Mouse (Mus musculus) MEL (cell line): ENCODE measurements at regions not wholly inside any gene's neighbourhood (a gene's known extent, or its start where the extent isn't known, plus 50 kb on each side); places are given as distances from the start of the nearest gene placed in this dataset.

Source experiments
- DNase-seq: peaks from one replicate; pipeline ENCODE4 v3.0.0; 2011; ENCODE audit warnings: low read depth, low spot score
- H3K27ac ChIP-seq: 2 replicates; pipeline ENCODE4 v1.5.1; 2012; ENCODE audit warnings: low read depth, mild to moderate bottlenecking, control low read depth, low read length, moderate library complexity; ENCODE audit not compliant: control insufficient read depth
- H3K27me3 ChIP-seq, 2 experiments: fragments of 150-350 bp in 1 of 2; sonication (generic) in 1 of 2; 2 replicates each; pipeline ENCODE4 v1.6.1; 2012; ENCODE audit warnings: low read length in 2 of 2, mild to moderate bottlenecking in 2 of 2, improper control_type of control experiment in 1 of 2, moderate library complexity in 1 of 2; ENCODE audit not compliant: insufficient read depth in 2 of 2, control insufficient read depth in 1 of 2
- H3K36me3 ChIP-seq, 2 experiments: 2 replicates each; pipeline ENCODE4 v1.6.1; 2012 to 2014; ENCODE audit warnings: low read length in 2 of 2, improper control_type of control experiment in 1 of 2, inconsistent platforms in 1 of 2, mild to moderate bottlenecking in 1 of 2; ENCODE audit not compliant: insufficient read depth in 2 of 2, control insufficient read depth in 1 of 2
- H3K4me1 ChIP-seq, 2 experiments: fragments of 150-350 bp in 1 of 2; sonication (generic) in 1 of 2; 2 replicates each; pipeline ENCODE4 v1.6.1; 2012; ENCODE audit warnings: low read length in 2 of 2, improper control_type of control experiment in 1 of 2, mild to moderate bottlenecking in 1 of 2; ENCODE audit not compliant: insufficient read depth in 2 of 2, control insufficient read depth in 1 of 2
- H3K4me3 ChIP-seq, 2 experiments: fragments of 150-350 bp in 1 of 2; sonication (generic) in 1 of 2; 2 replicates each; pipeline ENCODE4 v1.5.1; 2012; ENCODE audit warnings: low read depth in 2 of 2, low read length in 2 of 2, mild to moderate bottlenecking in 2 of 2, moderate library complexity in 2 of 2, control low read depth in 1 of 2, improper control_type of control experiment in 1 of 2; ENCODE audit not compliant: control insufficient read depth in 1 of 2, insufficient read depth in 1 of 2
- H3K79me2 ChIP-seq: 2 replicates; pipeline ENCODE4 v1.6.1; 2012; ENCODE audit warnings: mild to moderate bottlenecking, low read length, moderate library complexity; ENCODE audit not compliant: control insufficient read depth, poor library complexity, insufficient read depth
- H3K9ac ChIP-seq: 2 replicates; pipeline ENCODE4 v1.6.1; 2012; ENCODE audit warnings: low read depth, mild to moderate bottlenecking, control low read depth, low read length, moderate library complexity; ENCODE audit not compliant: control insufficient read depth, poor library complexity, severe bottlenecking
- H3K9me3 ChIP-seq: fragments of 150-350 bp; sonication (generic); replicated peaks from 2 replicates; pipeline ENCODE4 v1.6.1; 2012; ENCODE audit warnings: mild to moderate bottlenecking, low read length, improper control_type of control experiment, moderate library complexity; ENCODE audit not compliant: insufficient read depth
- BHLHE40 ChIP-seq: IDR thresholded peaks from 2 replicates; pipeline ENCODE4 v1.6.1; 2012; ENCODE audit warnings: low read depth, mild to moderate bottlenecking, inconsistent platforms, low read length, improper control_type of control experiment, borderline replicate concordance
- CHD1 ChIP-seq: IDR thresholded peaks from 2 replicates; pipeline ENCODE4 v1.6.1; 2012; ENCODE audit warnings: low read depth, mild to moderate bottlenecking, inconsistent platforms, low read length, improper control_type of control experiment
- CHD2 ChIP-seq: IDR thresholded peaks from 2 replicates; pipeline ENCODE4 v1.6.1; 2011; ENCODE audit warnings: low read length, improper control_type of control experiment
- CTCF ChIP-seq, 3 experiments: IDR thresholded peaks in 2 of 3; conservative IDR thresholded peaks in 1 of 3; 2 replicates each; pipeline ENCODE4 v1.5.1; 2011 to 2012; ENCODE audit warnings: low read length in 3 of 3, low read depth in 2 of 3, mild to moderate bottlenecking in 2 of 3, improper control_type of control experiment in 1 of 3, inconsistent platforms in 1 of 3, mixed read lengths in 1 of 3, moderate library complexity in 1 of 3; ENCODE audit not compliant: control insufficient read depth in 1 of 3, insufficient read depth in 1 of 3, poor library complexity in 1 of 3, severe bottlenecking in 1 of 3
- E2F4 ChIP-seq: IDR thresholded peaks from 2 replicates; pipeline ENCODE4 v1.6.1; 2011; ENCODE audit warnings: low read depth, low read length, improper control_type of control experiment, borderline replicate concordance
- ELF1 ChIP-seq: IDR thresholded peaks from 2 replicates; pipeline ENCODE4 v1.6.1; 2014; ENCODE audit warnings: low read depth, mild to moderate bottlenecking, inconsistent platforms, low read length, improper control_type of control experiment, moderate library complexity
- ETS1 ChIP-seq: IDR thresholded peaks from 2 replicates; pipeline ENCODE4 v1.6.1; 2012; ENCODE audit warnings: low read depth, mild to moderate bottlenecking, inconsistent platforms, low read length, improper control_type of control experiment, moderate library complexity
- GATA1 ChIP-seq: IDR thresholded peaks from 2 replicates; pipeline ENCODE4 v1.6.1; 2011; ENCODE audit warnings: low read depth, low read length, improper control_type of control experiment
- KAT2A ChIP-seq: conservative IDR thresholded peaks from 2 replicates; pipeline ENCODE4 v1.6.1; 2012; ENCODE audit warnings: low read depth, low read length, improper control_type of control experiment, inconsistent platforms
- MAX ChIP-seq: IDR thresholded peaks from 2 replicates; pipeline ENCODE4 v1.6.1; 2011; ENCODE audit warnings: low read length, improper control_type of control experiment
- MEF2A ChIP-seq: IDR thresholded peaks from 2 replicates; pipeline ENCODE4 v1.6.1; 2014; ENCODE audit warnings: low read depth, mild to moderate bottlenecking, inconsistent platforms, low read length, improper control_type of control experiment; ENCODE audit not compliant: poor library complexity, insufficient replicate concordance, severe bottlenecking; ENCODE audit errors: extremely low read depth
- MXI1 ChIP-seq: IDR thresholded peaks from 2 replicates; pipeline ENCODE4 v1.6.1; 2011; ENCODE audit warnings: mild to moderate bottlenecking, low read depth, low read length, improper control_type of control experiment
- MYB ChIP-seq: IDR thresholded peaks from 2 replicates; pipeline ENCODE4 v1.6.1; 2011; ENCODE audit warnings: mild to moderate bottlenecking, low read depth, low read length, improper control_type of control experiment
- MYC ChIP-seq: IDR thresholded peaks from 2 replicates; pipeline ENCODE4 v1.6.1; 2011; ENCODE audit warnings: low read depth, mild to moderate bottlenecking, low read length, improper control_type of control experiment, moderate library complexity
- NRF1 ChIP-seq: IDR thresholded peaks from 2 replicates; pipeline ENCODE4 v1.6.1; 2014; ENCODE audit warnings: low read depth, mild to moderate bottlenecking, inconsistent platforms, low read length, improper control_type of control experiment, moderate library complexity; ENCODE audit not compliant: poor library complexity, insufficient read depth, severe bottlenecking
- POLR2AphosphoS5 ChIP-seq: IDR thresholded peaks from 2 replicates; pipeline ENCODE4 v1.6.1; 2012; ENCODE audit warnings: low read depth, borderline replicate concordance, mild to moderate bottlenecking, inconsistent platforms, low read length, moderate library complexity, mixed read lengths
- RAD21 ChIP-seq: IDR thresholded peaks from 2 replicates; pipeline ENCODE4 v1.6.1; 2011; ENCODE audit warnings: mild to moderate bottlenecking, low read depth, low read length, improper control_type of control experiment
- RCOR1 ChIP-seq: IDR thresholded peaks from 2 replicates; pipeline ENCODE4 v1.6.1; 2012; ENCODE audit warnings: low read depth, mild to moderate bottlenecking, inconsistent platforms, low read length, improper control_type of control experiment
- SIN3A ChIP-seq: IDR thresholded peaks from 2 replicates; pipeline ENCODE4 v1.6.1; 2012; ENCODE audit warnings: low read length, improper control_type of control experiment, inconsistent platforms
- TAL1 ChIP-seq: IDR thresholded peaks from 2 replicates; pipeline ENCODE4 v1.6.1; 2012; ENCODE audit warnings: mild to moderate bottlenecking, inconsistent platforms, low read length, moderate library complexity, mixed read lengths
- TBP ChIP-seq: IDR thresholded peaks from 2 replicates; pipeline ENCODE4 v1.8.0; 2011; ENCODE audit warnings: low read depth, low read length, improper control_type of control experiment
- USF1 ChIP-seq: IDR thresholded peaks from 2 replicates; pipeline ENCODE4 v1.6.1; 2014; ENCODE audit warnings: low read depth, mild to moderate bottlenecking, inconsistent platforms, low read length, improper control_type of control experiment, moderate library complexity
- ZKSCAN1 ChIP-seq: IDR thresholded peaks from 2 replicates; pipeline ENCODE4 v1.6.1; 2012; ENCODE audit warnings: low read depth, mild to moderate bottlenecking, inconsistent platforms, low read length, improper control_type of control experiment, moderate library complexity

GRCm38 (mm10) chr11:19346276-19346826 is 327.6 kb upstream of the Meis1 start:
- TF ChIP-seq TAL1 (no peak), USF1 (no peak), RCOR1 (no peak), SIN3A (no peak), CHD1 (no peak), CHD2 (no peak), BHLHE40 (no peak), GATA1 (no peak), ELF1 (no peak), ETS1 (no peak)
- TF ChIP-seq, all 39 proteins: peak for 0
- Histone ChIP-seq H3K79me2 (no peaks in the 10 kb centered on the region), H3K4me3 (no peak overlapping the region), H3K27ac (no peak overlapping the region), H3K9ac (no peak overlapping the region), H3K9me3 (no peaks in the 10 kb centered on the region), H3K4me1 (no peaks in the 10 kb centered on the region), H3K36me3 (no peaks in the 10 kb centered on the region), H3K27me3 (no peaks in the 10 kb centered on the region; a peak in 2 of 4 replicates)
- no peak for DNase-seq

GRCm38 (mm10) chr11:19350331-19351242 is 331.8 kb upstream of the Meis1 start:
- H3K36me3 ChIP-seq = no peaks in the 10 kb centered on the region
- DNase-seq = no peak
- no peaks in the 10 kb centered on the region for H3K4me1 ChIP-seq
- no peaks in the 10 kb centered on the region for H3K9me3 ChIP-seq
- TF ChIP-seq ZKSCAN1 = no peak
- no peak for TF ChIP-seq TBP
- no peak for TF ChIP-seq MXI1
- TF ChIP-seq MYB = no peak
- TF ChIP-seq MYC = no peak
- TF ChIP-seq ELF1 = no peak
- no peak for TF ChIP-seq KAT2A
- TF ChIP-seq RAD21 = no peak
- no peak for TF ChIP-seq E2F4
- TF ChIP-seq BHLHE40 = no peak
- no peak for TF ChIP-seq NRF1
- no peak for TF ChIP-seq POLR2AphosphoS5
- TF ChIP-seq RCOR1 = no peak
- no peak for TF ChIP-seq MAX
- no peak for TF ChIP-seq CTCF (IDR thresholded peaks at IDR 0.05 in 2 of 3, conservative IDR thresholded peaks at IDR 0.05 in 1 of 3; ENCODE audit: control insufficient read depth in 1 of 3, insufficient read depth in 1 of 3, low read depth in 2 of 3, low read length in 3 of 3, poor library complexity in 1 of 3, severe bottlenecking in 1 of 3)
- no peak for TF ChIP-seq CHD2
- no peak for TF ChIP-seq MEF2A
- no peak for TF ChIP-seq ETS1
- TF ChIP-seq, all 39 proteins: peak for 0
- H3K4me3 ChIP-seq = no peak overlapping the region
- H3K9ac ChIP-seq = no peak overlapping the region
- H3K27me3 ChIP-seq = no peaks in the 10 kb centered on the region; a peak in 3 of 4 replicates
- no peak overlapping the region for H3K27ac ChIP-seq
- no peaks in the 10 kb centered on the region for H3K79me2 ChIP-seq
